Mouse (Mus musculus) forebrain, embryonic 15.5 days (tissue): ENCODE measurements around the gene Specc1. TPM values are rescaled to one million over a fixed set of nuclear protein-coding genes. Genes with fewer than 3 reads are reported as not detected.
A peak's percentile ranks its signal among the peaks of the same experiment; 100 is the strongest.
"Not testable (repeated sequence)": the region's sequence is repeated elsewhere in the genome, so short reads cannot be mapped to it uniquely, and the experiment has no call there.

Experiments
- ATAC-seq: fragments of 200-750 bp; cut with Nextera tagmentation; replicated peaks from 2 replicates; pipeline ENCODE4 v1.8.0; 2017; ENCODE audit warnings: mild to moderate bottlenecking, moderate TSS enrichment, moderate library complexity
- H3K27ac ChIP-seq: fragments of 300-500 bp; sonication (generic); replicated peaks from 2 replicates; pipeline ENCODE4 v1.5.1; 2015; ENCODE audit warnings: mild to moderate bottlenecking, inconsistent platforms
- H3K27me3 ChIP-seq: fragments of 300-500 bp; sonication (generic); 2 replicates; pipeline ENCODE4 v1.6.1; 2015; ENCODE audit warnings: inconsistent platforms
- H3K36me3 ChIP-seq: fragments of 300-500 bp; sonication (generic); 2 replicates; pipeline ENCODE4 v1.6.1; 2015; ENCODE audit warnings: mild to moderate bottlenecking, inconsistent platforms
- H3K4me1 ChIP-seq: fragments of 300-500 bp; sonication (generic); 2 replicates; pipeline ENCODE4 v1.6.1; 2015; ENCODE audit warnings: inconsistent platforms
- H3K4me2 ChIP-seq: fragments of 300-500 bp; sonication (generic); replicated peaks from 2 replicates; pipeline ENCODE4 v1.6.1; 2015; ENCODE audit warnings: mild to moderate bottlenecking, inconsistent platforms
- H3K4me3 ChIP-seq: fragments of 300-500 bp; sonication (generic); 2 replicates; pipeline ENCODE4 v1.5.1; 2015; ENCODE audit warnings: mild to moderate bottlenecking, inconsistent platforms
- H3K9ac ChIP-seq: fragments of 300-500 bp; sonication (generic); replicated peaks from 2 replicates; pipeline ENCODE4 v1.6.1; 2015; ENCODE audit warnings: mild to moderate bottlenecking, inconsistent platforms
- H3K9me3 ChIP-seq: fragments of 300-500 bp; sonication (generic); 2 replicates; pipeline ENCODE4 v1.6.1; 2016; ENCODE audit warnings: inconsistent platforms
- WGBS: fragments of 180-500 bp; shearing (Covaris S2); methylation state at CpG from one replicate; pipeline ENCODE4 v1.1.7; 2015; ENCODE audit warnings: mixed read lengths; 5-methylcytosine and 5-hydroxymethylcytosine counted together
- polyA plus RNA-seq: library from polyadenylated mRNA; unstranded; fragments of >200 nt; fragmentation: Nextera tagmentation; extraction: Ambion mirVana; gene quantifications from 2 replicates; pipeline ENCODE4 v1.2.1, GENCODE M21; 2015

Specc1 gene
- polyA plus RNA-seq, 1 experiment from 2014 or later = 11.7 TPM

DNA sequence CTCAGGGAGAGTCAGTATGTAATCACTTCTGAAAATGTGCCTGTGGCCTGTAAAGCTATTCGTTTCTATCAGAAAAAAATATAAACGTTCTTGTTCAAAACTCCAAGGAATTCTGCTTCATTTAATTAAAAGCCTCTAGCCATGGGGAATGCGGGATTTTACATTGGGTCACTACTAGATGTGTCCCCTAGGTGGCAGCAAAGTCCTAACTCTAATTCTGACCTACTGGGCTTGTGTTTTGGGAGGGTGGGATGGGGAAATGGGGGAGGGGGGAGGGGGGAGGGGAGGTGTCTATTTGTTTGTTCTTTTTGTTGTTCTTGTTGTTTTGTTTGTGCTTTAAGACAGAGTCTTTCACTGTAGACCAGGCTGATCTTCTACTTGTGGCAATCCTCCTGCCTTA lies 7.2 kb upstream of the Specc1 start:
- H3K9me3 ChIP-seq = no peaks in the 10 kb centered on the region
- ATAC-seq = no peak
- no peaks in the 10 kb centered on the region for H3K36me3 ChIP-seq
- H3K4me2 ChIP-seq = no peak overlapping the region
- H3K9ac ChIP-seq = no peak overlapping the region
- no peak overlapping the region for H3K27ac ChIP-seq
- H3K27me3 ChIP-seq = no peaks in the 10 kb centered on the region
- no peak overlapping the region for H3K4me3 ChIP-seq
- WGBS = 3% methylated on average over 3 of the region's 3 CpGs
- no peaks in the 10 kb centered on the region for H3K4me1 ChIP-seq

- no peaks in the 10 kb centered on the region for H3K9me3 ChIP-seq
- ATAC-seq = no peak
- H3K4me3 ChIP-seq = no peak overlapping the region
- H3K9ac ChIP-seq = no peak overlapping the region
- H3K4me1 ChIP-seq = no peaks in the 10 kb centered on the region
- H3K4me2 ChIP-seq = no peak overlapping the region
- H3K36me3 ChIP-seq = no peaks in the 10 kb centered on the region
- H3K27me3 ChIP-seq = no peaks in the 10 kb centered on the region
- no peak overlapping the region for H3K27ac ChIP-seq
- 16% methylated on average over 10 of the region's 10 CpGs for WGBS
Measured at GRCm38 (mm10) chr11:61950632-61951031, 5.9 kb upstream of the Specc1 start.

- no peaks in the 10 kb centered on the region for H3K4me1 ChIP-seq
- no peaks in the 10 kb centered on the region for H3K9me3 ChIP-seq
- no peaks in the 10 kb centered on the region for H3K27me3 ChIP-seq
- no peaks in the 10 kb centered on the region for H3K36me3 ChIP-seq
- ATAC-seq = no peak
- WGBS = 76% methylated on average over 6 of the region's 6 CpGs
- no peak overlapping the region for H3K9ac ChIP-seq
- H3K4me2 ChIP-seq = no peak overlapping the region
- no peak overlapping the region for H3K4me3 ChIP-seq
- no peak overlapping the region for H3K27ac ChIP-seq
Measured at GRCm38 (mm10) chr11:61955136-61955535, 1.4 kb upstream of the Specc1 start.

GRCm38 (mm10) chr11:61955951-61956350 lies 612 bp upstream of the Specc1 start:
- Histone ChIP-seq H3K4me1 (no peaks in the 10 kb centered on the region), H3K27ac (no peak overlapping the region), H3K9ac (no peak overlapping the region), H3K4me3 (no peak overlapping the region), H3K9me3 (no peaks in the 10 kb centered on the region), H3K27me3 (no peaks in the 10 kb centered on the region), H3K4me2 (no peak overlapping the region), H3K36me3 (no peaks in the 10 kb centered on the region)
- WGBS = 85% methylated on average over 6 of the region's 6 CpGs
- ATAC-seq = no peak

GRCm38 (mm10) chr11:61957296-61957813 lies 792 bp downstream of the Specc1 start:
- Histone ChIP-seq H3K27me3 (no peaks in the 10 kb centered on the region), H3K9me3 (no peaks in the 10 kb centered on the region), H3K4me3 (peak overlapping the region; percentile 54), H3K4me2 (peak overlapping the region; percentile 97), H3K36me3 (no peaks in the 10 kb centered on the region), H3K4me1 (no peaks in the 10 kb centered on the region), H3K9ac (peak overlapping the region; percentile 46), H3K27ac (no peak overlapping the region)
- 4% methylated on average over 25 of the region's 25 CpGs for WGBS
- ATAC-seq = no peak

GRCm38 (mm10) chr11:61958706-61959105 lies 2.1 kb downstream of the Specc1 start:
- not testable (repeated sequence) for ATAC-seq, H3K27me3 ChIP-seq, H3K9me3 ChIP-seq, H3K4me3 ChIP-seq, H3K4me1 ChIP-seq, H3K4me2 ChIP-seq, H3K36me3 ChIP-seq, H3K27ac ChIP-seq, H3K9ac ChIP-seq
- 64% methylated on average over 6 of the region's 6 CpGs for WGBS

DNA sequence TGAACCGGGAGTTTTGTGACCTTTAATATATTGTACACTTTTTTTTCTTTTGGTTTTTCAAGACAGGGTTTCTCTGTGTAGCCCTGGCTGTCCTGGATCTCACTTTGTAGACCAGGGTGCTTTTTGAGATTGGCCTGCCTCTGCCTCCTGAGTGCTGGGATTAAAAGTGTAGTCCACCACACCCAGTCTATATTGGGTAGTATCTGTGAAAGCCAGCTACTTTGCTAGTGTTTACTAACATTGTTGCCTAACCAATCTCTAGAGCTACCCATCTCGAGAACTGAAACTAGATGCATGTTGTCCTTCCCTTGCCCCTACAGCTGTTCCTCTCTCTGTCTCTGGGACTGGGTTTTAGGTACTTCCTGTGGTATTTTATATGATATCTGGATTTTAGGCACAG lies 3.5 kb downstream of the Specc1 start:
- no peaks in the 10 kb centered on the region for H3K4me1 ChIP-seq
- H3K36me3 ChIP-seq = no peaks in the 10 kb centered on the region
- H3K4me2 ChIP-seq = no peak overlapping the region
- ATAC-seq = no peak
- H3K9ac ChIP-seq = no peak overlapping the region
- no peaks in the 10 kb centered on the region for H3K9me3 ChIP-seq
- H3K27me3 ChIP-seq = no peaks in the 10 kb centered on the region
- whole genome bisulfite sequencing = 88% methylated on average over 2 of the region's 2 CpGs
- H3K4me3 ChIP-seq = no peak overlapping the region
- H3K27ac ChIP-seq = no peak overlapping the region

GRCm38 (mm10) chr11:61962684-61963083 lies 6.1 kb downstream of the Specc1 start:
- Histone ChIP-seq H3K4me3 (no peak overlapping the region), H3K4me1 (no peaks in the 10 kb centered on the region), H3K4me2 (no peak overlapping the region), H3K27ac (no peak overlapping the region), H3K9me3 (no peaks in the 10 kb centered on the region), H3K9ac (no peak overlapping the region), H3K36me3 (no peaks in the 10 kb centered on the region), H3K27me3 (no peaks in the 10 kb centered on the region)
- 74% methylated on average over 6 of the region's 6 CpGs for WGBS
- no peak for ATAC-seq

- 78% methylated on average over 3 of the region's 3 CpGs for WGBS
- Histone ChIP-seq H3K9me3 (no peaks in the 10 kb centered on the region), H3K4me2 (no peak overlapping the region), H3K27me3 (no peaks in the 10 kb centered on the region), H3K36me3 (no peaks in the 10 kb centered on the region), H3K27ac (no peak overlapping the region), H3K4me3 (no peak overlapping the region), H3K4me1 (no peaks in the 10 kb centered on the region), H3K9ac (no peak overlapping the region)
- no peak for ATAC-seq
Measured at GRCm38 (mm10) chr11:61963193-61963592, 6.6 kb downstream of the Specc1 start.

GRCm38 (mm10) chr11:61964611-61965010 lies 8.0 kb downstream of the Specc1 start:
- no peak overlapping the region for H3K4me3 ChIP-seq
- no peaks in the 10 kb centered on the region for H3K9me3 ChIP-seq
- no peak for ATAC-seq
- H3K27me3 ChIP-seq = no peaks in the 10 kb centered on the region
- H3K27ac ChIP-seq = no peak overlapping the region
- no peaks in the 10 kb centered on the region for H3K36me3 ChIP-seq
- no peak overlapping the region for H3K9ac ChIP-seq
- no peaks in the 10 kb centered on the region for H3K4me1 ChIP-seq
- WGBS = 92% methylated on average over 5 of the region's 5 CpGs
- H3K4me2 ChIP-seq = no peak overlapping the region

DNA sequence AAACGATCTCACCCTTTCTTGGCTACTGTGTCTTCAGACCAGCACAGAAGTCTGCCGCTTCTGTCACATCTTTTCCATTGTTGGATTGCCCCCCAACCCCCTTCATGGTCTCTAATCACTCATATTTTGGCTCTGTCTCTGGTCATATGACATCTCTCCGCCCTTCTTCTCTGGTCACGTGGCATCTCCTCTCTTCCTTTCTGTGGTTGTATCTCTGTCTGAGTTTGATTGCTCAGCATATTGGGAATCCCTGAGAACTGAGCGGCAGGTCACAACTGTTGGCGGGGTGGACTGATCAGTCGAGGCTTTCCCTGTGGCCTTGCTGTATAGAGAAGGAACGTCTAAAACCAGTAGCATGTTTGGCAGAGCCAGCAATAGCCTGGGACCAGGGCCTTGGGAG lies 10.5 kb downstream of the Specc1 start:
- no peaks in the 10 kb centered on the region for H3K27me3 ChIP-seq
- no peak overlapping the region for H3K4me2 ChIP-seq
- H3K27ac ChIP-seq = no peak overlapping the region
- no peak for ATAC-seq
- 82% methylated on average over 8 of the region's 8 CpGs for WGBS
- H3K9me3 ChIP-seq = no peaks in the 10 kb centered on the region
- no peaks in the 10 kb centered on the region for H3K36me3 ChIP-seq
- no peaks in the 10 kb centered on the region for H3K4me1 ChIP-seq
- no peak overlapping the region for H3K4me3 ChIP-seq
- no peak overlapping the region for H3K9ac ChIP-seq

- Histone ChIP-seq H3K36me3 (no peaks in the 10 kb centered on the region), H3K9ac (no peak overlapping the region), H3K27me3 (no peaks in the 10 kb centered on the region), H3K4me1 (no peaks in the 10 kb centered on the region), H3K9me3 (no peaks in the 10 kb centered on the region), H3K4me3 (no peak overlapping the region), H3K4me2 (no peak overlapping the region), H3K27ac (no peak overlapping the region)
- WGBS = 94% methylated on average over 2 of the region's 2 CpGs
- ATAC-seq = no peak
Measured at GRCm38 (mm10) chr11:61968875-61969274, 12.3 kb downstream of the Specc1 start.

GRCm38 (mm10) chr11:61970901-61971300 lies 14.3 kb downstream of the Specc1 start:
- ATAC-seq = no peak
- Histone ChIP-seq H3K36me3 (no peaks in the 10 kb centered on the region), H3K4me2 (no peak overlapping the region), H3K27me3 (no peaks in the 10 kb centered on the region), H3K9ac (no peak overlapping the region), H3K4me1 (no peaks in the 10 kb centered on the region), H3K9me3 (no peaks in the 10 kb centered on the region), H3K4me3 (no peak overlapping the region), H3K27ac (no peak overlapping the region)
- 76% methylated on average over 5 of the region's 5 CpGs for WGBS
